Mouse (Mus musculus) stomach, postnatal 0 days (tissue): Measurements from ENCODE around the gene Zer1.

Experiments used
- CTCF ChIP-seq: IDR thresholded peaks from 2 replicates; pipeline ENCODE4 v1.5.1; 2016; ENCODE audit warnings: antibody characterized with exemption, low read depth, mild to moderate bottlenecking, moderate library complexity
- EP300 ChIP-seq: optimal IDR thresholded peaks from 2 replicates; pipeline ENCODE3; 2016; ENCODE audit warnings: antibody characterized with exemption

DNA sequence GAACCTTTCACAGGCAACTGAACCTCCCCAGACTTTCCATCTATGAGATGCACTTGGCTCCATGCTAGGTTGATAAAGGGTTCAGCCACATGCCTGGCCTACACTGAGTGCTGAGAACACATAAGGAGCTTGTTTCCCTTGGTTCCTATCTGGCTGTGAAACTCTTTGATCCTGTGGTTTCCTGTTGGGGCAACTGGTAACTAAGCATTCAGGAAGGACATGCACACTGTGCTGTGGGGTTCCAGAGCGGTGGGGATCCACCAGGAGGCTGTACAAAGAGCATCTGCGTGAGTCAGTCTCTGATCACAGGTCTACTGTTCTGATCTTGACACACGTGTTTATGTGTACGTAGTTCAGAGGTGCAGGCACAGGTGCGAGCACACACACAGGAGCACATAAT is 11.8 kb downstream of the Zer1 start:
- TF ChIP-seq CTCF (no peak), EP300 (no peak)
